Mouse (Mus musculus): ENCODE data around the gene Selenom.

Selenom gene

GRCm38 (mm10) chr11:3549791-3550190, 35.3 kb downstream of the Selenom start:
- DNase-seq (ENCODE audit: low spot score), result no peak

- no peak for DNase-seq (ENCODE audit: low spot score)
Observed at GRCm38 (mm10) chr11:3554976-3555375, 40.5 kb downstream of the Selenom start.

GRCm38 (mm10) chr11:3557852-3558251, 43.4 kb downstream of the Selenom start:
- DNase-seq (ENCODE audit: low spot score), result no peak

GRCm38 (mm10) chr11:3560202-3560601, 45.7 kb downstream of the Selenom start:
- no peak for DNase-seq (ENCODE audit: low spot score)

DNA sequence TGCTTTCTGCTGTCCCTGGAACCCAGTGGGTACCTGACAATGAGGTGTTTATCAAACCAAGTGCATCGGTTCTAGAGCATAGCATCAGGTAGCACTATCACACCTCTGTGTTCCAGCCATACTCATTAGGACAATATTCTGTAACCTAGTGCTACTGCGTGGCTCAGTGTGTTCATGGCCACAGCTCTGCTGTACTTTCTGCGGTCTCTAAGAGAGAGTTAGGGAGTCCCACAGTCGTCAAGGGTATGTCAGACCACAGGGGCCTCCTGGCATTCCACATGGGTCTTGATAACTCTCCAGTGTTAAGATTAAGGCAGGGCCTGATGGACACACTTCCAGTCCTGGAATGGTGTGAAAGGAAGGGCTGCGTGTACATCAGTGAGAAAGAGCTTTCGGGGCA, 49.4 kb downstream of the Selenom start:
- DNase-seq (ENCODE audit: low spot score), result no peak

DNA sequence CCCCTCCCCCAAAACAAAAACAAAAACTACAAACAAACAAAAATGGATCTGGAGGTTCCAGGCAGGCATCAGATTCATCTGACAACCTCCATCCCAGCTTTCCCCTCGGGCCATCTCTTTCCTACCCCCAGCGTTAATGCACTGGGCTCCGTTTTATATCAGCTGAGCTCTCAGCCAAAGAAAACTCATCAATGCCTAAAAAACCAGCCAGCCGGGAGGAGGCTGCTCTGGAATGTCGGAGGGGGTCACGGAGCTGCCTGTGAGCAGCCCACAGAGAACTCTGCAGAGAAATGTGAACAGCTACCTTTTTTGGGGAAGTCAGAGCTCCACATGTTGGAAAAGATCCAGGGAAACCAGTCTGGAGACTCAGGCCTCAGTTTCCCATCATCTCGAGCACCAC, 50.0 kb downstream of the Selenom start:
- DNase-seq (ENCODE audit: low spot score), result no peak

GRCm38 (mm10) chr11:3566018-3566417, 51.5 kb downstream of the Selenom start:
- no peak for DNase-seq (ENCODE audit: low spot score)

All from layer of hippocampus, adult 11-12 months (tissue).